Mouse (Mus musculus): ENCODE measurements at regions not wholly inside any gene's neighbourhood (a gene's known extent, or its start where the extent isn't known, plus 50 kb on each side); places are given as distances from the start of the nearest gene placed in this dataset.

DNA sequence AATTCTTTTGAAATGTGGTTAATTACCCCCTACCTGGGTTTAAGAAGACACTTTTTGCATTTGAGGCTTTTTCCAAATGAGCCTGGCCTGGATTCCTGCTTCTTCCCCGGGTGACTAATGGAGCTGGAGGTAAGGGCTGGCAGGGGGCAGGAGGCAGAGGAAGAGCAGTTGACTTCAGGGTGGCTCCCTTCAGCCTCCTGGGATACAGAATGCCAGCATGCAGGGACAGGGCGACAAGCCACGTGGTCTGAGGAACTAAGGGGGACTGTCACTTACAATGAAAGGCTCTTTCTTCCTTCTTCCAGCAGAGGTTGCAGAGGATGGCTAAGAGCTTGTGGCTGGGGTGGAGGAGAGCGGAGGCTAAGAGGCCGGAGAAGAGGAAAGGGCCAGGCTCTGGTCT, 234.8 kb upstream of the Rpl38 start:
- DNase-seq (ENCODE audit: low spot score) = no peak

DNA sequence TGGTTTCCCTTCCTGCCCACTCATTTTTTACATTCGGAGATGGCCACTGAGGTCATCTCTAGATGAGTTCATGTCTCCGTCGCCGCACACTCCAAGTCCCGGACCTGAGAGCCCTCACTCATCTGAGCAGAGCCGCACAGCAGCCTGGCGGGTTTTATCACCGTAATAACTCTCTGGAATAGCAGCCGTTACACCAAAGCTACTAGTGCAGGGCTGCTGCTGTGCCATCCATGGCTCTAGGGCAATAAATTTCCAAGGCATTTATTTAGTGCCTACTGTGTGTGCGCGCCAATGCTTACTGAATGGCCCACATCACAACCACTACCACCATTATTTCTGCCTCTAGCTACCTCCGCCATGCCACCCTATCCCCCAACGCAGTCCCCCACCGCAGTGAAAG, 242.9 kb upstream of the Rpl38 start:
- DNase-seq (ENCODE audit: low spot score) = no peak

DNA sequence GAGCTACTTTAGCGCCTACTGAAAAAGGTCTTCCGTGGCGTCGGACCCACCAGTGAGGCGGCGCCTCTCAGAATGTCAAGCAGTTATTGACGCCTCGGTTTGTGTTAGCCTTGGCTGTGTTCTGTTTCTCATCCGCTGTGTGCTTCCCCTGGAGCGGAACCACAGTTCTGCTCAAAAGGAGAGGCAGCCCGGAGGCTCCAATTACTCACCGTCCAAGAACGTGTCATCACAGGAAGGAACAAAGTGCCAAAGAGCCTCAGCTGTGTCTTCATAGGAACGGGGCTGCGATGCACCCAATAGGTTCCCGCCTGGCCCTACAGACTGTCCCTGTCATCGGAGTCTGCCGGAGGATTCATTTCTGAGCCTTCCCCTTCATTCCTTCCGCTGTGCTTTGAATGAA, 245.0 kb upstream of the Rpl38 start:
- DNase-seq (ENCODE audit: low spot score) = no peak

DNA sequence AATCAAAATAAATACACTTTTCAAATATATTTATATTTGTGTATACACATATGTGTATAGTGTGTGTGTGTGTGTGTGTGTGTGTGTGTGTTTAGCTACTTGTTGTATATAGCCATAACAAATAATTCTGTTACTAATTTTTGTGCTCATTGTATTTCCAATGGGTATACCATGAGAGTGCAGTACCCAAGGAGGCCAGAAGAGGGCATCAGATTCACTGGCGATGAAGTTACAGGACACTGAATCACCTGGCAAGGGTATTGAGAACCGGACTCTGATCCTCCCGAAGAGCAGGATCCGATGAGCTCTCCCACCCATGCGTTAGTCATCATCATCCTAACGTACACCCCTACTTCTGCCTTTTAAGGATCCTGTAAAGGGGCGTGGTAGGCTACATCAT, 249.3 kb upstream of the Rpl38 start:
- DNase-seq (ENCODE audit: low spot score) = no peak

DNA sequence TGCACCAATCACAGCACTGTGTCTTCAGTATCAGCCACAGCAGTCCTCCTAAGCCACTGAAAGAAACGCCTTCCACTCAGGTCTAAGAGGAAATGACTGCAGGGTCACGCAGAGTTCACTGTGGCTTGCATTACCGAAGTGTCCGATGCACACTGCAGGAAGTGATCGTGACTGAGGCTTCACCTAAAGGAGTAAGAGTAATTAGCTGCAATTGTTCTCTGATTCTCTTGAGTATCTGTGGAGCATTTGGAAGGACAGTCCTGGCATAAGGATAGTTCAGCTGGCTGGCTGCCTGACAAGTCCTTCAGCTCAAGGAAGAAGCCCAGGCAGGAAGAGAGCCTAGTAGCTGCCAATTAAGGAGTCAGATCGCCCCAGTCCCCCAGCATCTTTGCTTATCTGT, 252.2 kb upstream of the Rpl38 start:
- DNase-seq (ENCODE audit: low spot score) = no peak

DNA sequence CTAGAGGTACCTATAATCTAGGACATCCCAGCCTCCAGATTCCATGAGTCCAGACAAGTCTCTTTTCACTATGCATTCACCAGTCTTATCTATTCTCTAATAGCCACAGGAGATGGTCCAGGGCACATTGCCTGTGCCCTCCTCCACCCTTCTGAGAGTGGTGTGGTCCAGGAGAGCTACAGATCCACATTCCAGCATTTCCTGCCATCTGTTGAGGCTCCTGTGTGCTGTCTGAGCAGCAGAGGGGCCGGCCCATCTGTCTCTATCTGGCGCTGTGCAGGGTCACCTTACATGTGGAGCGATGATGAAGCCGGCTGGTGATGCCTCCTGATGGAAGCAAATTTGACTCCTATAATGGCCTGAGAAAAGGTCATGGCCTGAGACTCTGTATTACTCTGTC, 263.9 kb upstream of the Rpl38 start:
- no peak for DNase-seq (ENCODE audit: low spot score)

DNA sequence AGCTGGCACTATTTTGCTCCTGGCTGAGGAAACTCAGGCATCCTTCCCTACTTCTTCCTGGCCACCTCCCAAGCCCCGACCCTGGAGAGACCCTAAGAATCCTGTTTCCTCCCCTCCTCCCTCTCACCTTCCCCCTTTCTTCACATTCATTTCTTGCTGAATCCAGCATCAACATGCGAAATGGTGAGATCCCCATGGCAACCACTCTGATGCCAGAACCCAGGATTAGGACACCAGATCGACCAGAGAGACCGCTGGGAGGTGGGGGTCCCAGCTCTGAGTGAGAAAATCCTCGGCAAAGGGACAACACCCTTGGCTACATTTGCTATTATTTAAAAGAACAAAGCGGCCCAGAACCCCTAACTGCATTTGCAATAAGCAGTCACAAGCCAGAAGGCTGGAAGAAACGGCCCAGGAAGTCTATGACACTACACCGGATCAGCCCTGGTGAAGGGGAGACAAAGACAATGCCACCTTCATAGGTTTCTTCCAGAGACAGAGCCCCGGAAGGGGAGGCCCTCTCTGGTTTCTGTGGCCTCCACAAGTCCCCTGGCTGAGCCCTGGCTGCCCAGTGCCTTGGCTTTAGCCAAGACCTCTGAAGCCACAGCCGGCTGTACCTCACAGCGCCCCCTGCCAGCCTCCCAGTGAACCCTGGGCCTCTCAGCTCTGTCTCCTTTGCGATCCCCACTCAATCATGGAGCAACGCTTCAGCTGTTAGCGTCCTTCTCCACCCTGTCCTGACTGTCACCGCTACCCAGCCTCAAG, 265.6 kb upstream of the Rpl38 start:
- no peak for DNase-seq (ENCODE audit: low spot score)

DNA sequence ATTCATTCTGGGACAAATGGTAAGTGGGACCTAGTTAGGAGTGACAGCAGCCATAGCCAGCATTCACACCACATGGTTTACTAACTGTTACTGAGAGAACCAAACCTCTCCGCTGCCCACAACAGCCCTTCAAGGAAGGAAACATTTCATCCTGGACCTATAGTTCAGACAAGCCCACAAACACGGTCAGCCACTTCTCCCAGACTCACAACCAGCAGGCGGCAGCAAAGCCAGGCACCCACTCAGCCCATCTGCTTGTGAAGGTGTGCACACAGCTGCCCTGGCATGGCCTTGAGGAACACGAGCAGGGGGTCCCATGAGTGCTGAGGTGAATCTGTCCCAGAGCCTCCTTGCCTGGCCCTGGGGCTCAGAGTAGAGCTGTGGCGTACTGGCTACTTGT, 267.6 kb upstream of the Rpl38 start:
- DNase-seq (ENCODE audit: low spot score) = no peak

DNA sequence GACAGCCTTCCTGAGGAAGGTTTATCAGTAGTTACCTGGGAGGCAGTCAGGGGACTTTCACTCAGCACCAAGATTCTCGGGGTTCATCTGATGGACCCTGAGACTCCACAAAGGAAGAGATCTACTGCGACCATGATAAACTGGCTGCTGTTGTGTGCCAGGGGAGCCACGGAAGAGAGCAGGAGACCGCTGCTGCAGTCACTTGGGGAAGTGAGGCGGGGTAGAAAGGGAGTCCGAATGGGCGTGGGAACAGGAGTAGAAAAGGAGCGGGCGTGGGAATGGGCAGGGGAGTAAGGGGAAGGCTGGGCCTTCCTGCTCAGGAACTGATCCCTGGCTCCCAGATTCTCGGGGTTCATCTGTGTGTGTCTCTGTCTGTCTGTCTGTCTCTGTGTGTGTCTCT, 276.2 kb upstream of the Rpl38 start:
- DNase-seq (ENCODE audit: low spot score) = no peak

DNA sequence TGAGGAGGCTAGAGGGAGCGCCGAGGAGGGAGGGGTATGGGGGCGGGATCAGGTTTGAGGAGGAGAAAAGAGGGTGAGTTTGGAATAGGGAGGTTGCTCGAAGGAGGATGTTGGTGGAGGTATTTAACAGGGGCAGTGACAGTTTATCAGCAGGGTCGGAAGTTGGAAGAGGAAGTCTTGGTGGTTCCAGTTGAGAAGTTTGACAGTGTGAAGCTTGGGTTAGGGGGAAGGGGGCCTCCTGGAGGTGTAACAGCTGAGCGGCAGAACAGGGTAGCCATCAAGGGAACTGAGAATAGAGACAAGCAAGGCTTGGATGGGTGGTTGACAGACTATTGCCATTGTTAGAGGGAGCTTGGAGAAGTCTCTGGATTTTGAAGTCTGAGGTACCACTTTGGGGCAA, 276.8 kb upstream of the Rpl38 start:
- DNase-seq (ENCODE audit: low spot score) = no peak

DNA sequence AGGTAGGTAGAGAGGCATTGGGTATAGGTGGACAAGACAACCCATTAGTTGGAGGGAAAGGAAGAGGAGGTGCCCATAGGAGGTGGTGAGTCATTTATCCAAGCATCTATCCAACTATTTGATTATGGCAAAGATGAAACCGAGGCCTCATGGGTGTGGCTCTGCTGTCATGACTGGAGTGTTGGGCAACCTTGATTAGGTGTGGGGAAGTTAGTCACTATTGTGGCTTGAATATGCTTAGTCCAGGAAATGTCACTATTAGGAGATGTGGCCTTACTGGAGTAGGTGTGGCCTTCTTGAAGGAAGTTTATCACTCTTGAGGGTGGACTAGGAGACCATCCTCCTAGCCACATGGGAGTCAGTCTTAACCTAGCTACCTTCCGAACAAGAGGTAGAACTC, 281.2 kb upstream of the Rpl38 start:
- DNase-seq (ENCODE audit: low spot score) = no peak

DNA sequence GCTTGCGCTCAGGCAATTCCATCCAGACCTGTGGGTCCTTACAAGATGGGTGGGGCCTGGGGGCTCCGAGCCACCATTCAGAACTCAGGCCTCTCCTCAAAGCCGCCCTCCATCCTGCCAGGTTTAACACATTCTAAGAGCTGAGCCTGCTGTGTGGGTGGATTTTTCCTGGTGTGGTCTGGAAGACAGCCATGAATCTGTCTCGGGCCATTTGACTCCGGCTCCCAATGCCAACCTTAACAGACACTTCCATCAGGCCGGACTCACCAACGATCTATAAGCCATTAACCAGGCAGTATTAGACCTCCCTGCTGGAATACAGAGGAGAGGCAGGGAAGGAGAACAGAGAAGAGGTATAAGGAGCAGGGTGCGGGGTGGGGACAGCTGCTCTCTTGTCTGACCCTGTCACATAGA, 288.9 kb upstream of the Rpl38 start:
- DNase-seq (ENCODE audit: low spot score) = no peak

DNA sequence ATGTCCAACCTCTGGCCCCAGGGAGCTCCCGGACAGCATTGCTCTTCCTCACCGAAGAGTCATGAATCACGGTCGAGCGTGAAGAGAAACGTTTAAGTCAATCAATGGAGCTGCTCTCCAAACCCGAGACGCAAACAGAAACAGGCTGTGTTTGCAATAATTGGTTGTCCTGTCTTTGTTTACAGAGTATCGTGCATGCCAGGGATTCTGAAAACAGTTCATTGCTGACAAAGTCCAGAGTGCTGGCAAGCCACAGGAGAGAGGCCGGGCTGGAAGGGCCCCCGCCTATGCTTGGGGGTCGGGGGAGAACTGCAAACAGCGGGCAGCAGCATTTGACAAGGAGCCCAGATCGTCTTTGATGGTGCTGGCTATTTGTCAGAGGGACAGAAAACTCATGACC, 292.4 kb upstream of the Rpl38 start:
- DNase-seq (ENCODE audit: low spot score) = no peak

DNA sequence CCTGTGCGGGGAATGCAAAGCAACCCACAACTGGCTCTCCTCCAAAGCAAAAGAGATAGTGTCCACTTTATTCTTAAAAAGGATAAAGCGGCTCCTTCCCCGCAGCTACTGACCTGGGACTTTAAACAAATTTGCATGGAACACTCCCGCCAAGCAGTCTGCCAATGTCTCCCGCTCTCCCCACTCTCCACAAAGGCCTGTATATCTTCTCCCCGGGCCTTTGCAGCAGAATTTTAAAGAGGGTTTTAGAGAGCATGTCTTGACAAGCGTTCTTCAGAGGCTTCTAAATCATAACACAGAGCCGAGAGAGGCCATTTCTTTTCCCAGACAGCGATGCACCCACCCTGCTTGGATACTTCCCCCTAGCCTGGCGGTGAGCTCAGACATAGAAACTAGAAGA, 297.6 kb upstream of the Rpl38 start:
- no peak for DNase-seq (ENCODE audit: low spot score)

DNA sequence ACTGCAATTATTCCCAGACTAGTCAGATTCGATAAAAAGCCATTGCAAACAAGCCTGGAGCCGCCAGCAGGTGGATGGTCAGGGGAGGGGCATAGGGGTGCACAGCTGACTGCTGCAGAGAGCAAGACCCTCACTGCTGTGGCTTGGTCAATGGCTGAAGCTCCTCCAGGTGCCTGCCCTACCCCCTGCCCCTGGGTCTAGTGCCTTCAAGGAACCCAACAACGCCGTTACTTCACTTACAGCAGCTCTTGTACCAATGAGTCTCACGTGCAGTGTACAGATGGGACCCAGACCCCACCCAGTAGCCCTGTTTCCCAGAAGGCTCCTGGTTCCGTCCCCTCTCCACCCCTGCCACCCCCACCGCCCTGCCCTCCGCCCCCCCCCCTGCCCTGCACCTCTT, 300.5 kb upstream of the Rpl38 start:
- no peak for DNase-seq (ENCODE audit: low spot score)

DNA sequence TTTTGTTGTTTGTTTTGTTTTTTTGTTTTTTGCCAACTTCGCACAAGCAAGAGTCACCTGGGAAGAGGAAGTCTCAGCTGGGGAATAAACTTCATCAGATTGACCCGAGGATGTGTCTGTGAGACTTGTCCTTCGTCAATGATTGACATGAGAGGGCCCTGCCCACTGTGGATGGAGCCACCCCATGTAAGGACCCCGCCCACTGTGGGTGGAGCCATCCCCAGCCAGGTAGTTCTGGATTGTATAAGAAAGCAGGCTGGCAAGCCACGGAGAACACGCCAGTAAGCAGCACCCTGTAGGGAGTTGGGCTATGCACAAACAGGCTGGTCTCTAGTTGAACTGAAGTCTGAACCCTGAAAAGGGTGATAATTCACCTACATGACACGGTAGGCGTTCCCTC, 294.1 kb upstream of the Sdk2 start:
- DNase-seq (ENCODE audit: low spot score) = no peak

DNA sequence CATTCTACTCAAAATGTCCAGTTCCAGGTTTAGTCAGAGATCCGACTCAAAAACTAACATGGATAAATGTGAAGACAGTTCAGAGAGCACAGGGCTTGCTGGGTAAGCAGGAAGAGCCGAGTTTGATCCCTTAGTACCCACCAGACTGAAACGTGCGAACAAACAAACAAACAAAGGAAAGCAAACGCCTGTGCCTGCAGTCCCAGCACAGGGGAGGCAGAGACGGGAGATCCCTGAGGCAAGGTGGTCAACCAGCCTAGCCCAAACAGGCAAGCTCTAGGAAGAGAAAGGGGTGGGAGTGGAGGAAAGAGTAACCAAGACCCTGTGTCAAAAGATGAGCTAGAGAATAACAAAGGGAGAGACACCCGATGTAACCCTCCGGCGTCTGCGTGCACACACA, 293.5 kb upstream of the Sdk2 start:
- DNase-seq (ENCODE audit: low spot score) = no peak

DNA sequence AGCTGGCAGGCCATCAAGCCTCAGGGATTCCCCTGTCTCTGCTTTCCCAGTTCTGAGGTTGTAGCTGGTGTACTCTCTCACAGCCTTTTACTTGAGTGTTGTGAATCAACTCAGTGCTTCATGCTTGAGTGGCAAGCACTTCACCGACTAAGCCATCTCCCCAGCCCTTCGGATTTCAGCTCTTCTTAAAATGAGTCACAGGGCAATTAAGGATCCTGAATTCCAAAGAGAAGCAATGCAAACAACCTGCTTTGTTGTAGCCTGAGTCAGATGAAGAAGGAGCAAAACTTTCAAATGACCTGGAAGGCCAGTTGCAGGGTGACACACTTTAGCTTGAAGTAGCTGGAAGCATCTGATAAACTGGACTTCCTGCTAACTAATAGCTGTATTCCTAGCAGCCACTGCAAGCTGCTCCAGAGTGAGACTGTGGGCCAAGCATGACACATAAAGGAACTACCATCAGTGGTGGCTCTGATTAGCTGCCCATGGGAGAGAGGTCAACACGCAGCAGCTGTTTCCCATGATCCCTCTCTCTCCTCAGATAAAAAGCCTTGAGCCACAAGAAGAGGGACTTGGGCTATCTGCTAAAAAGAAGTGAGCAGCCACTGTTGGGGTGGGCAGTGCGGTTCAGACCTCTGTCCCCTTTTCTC, 285.4 kb upstream of the Sdk2 start:
- no peak for DNase-seq (ENCODE audit: low spot score)

DNA sequence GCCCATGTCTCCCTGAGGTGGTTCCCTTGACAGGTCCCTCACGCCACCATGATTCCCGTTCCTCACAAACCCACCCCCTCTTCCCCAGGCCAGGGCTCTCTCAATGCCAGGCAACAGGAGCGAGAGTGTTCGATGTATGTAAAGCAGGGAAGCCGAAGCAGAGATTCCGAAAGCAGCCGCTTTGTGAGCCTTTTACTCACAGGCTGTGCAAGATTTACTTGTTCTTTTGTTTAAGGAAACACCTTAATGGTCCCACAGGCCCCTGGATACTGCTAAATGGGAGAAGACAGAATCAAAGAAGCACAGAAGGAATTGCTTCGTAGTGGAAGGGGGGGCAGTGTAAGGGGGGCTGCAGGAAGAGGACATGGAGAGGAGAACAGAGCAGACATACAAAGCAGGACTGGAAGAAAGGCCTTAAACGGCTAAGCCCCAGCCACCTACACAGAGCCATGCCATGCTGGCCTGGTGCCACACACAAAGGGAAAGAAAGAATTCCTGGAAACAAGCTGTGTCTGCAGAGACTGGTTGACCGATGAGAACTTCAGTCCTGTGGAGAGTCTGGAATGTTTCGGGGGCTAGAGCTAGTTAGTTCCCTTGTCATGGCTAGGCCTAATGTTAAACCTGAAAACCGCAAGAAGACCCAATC, 270.1 kb upstream of the Sdk2 start:
- DNase-seq (ENCODE audit: low spot score) = no peak

DNA sequence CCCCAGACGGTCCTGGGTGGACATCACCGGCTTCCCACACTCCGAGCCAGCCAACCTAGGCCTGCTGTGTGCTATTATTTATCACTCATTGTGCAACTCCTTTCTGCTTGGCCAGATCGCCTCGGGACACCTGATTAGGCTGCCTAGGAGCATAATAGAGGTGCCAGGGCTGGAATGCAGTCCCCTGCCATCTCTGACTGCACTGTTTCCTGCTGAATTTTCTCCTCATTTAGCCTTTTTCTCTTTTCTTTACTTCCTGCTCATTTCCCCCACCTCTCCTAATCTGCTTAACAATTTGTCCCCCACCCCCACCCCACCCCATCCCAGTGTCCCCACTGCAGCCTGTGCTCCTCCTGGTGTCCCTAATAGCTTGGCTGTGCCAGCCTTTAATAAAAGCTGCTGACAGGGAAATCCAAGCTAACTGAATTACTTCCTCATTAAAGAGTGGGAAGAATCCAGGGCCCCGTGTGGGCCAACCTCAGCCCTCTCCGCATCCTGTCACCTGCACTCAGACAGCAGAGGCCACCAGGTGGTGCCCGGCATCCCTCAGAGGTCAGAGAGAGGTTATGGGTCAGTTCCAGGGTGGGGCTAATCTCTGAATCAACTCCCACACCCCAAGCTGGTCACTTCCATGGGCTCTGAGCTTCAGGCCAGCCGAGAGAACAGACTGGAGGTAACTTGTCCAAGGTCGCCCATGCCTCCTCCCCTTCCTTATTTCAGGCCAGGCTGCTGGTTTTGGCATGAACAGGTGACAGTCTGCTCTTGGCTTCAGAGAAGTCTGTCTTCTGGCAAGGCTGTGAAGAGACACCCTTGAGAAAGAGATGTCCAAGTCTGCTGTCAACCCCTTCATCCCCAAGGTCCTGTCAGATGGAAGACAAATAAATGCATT, 269.3 kb upstream of the Sdk2 start:
- no peak for DNase-seq (ENCODE audit: low spot score)

DNA sequence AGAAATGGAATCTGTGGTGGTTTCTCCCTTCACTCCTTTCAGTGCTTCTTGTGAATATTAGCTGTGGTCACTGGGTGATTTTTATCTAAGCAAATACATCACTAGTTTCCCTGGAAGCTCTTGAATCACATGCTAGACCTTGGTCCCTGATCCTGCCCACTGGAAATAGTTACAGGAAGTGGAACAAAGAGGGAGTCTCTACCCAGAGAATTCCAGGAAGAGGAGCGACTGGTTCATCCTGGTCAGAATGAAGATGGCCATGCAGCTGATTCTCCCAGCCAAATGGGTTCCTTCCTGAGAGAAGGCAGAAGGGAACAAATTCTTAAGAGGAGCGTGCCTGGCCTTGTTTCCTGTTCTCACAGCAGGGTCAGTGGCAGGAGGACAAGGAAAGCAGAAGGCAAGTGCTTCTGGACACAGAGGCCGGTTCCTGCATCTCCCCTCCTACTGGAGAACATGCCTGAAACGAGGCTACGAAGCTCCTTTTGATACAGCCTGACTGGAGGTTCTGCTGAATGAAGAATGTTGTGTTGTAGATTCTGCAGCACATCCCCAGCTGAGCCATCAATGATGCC, 264.8 kb upstream of the Sdk2 start:
- DNase-seq (ENCODE audit: low spot score) = no peak

DNA sequence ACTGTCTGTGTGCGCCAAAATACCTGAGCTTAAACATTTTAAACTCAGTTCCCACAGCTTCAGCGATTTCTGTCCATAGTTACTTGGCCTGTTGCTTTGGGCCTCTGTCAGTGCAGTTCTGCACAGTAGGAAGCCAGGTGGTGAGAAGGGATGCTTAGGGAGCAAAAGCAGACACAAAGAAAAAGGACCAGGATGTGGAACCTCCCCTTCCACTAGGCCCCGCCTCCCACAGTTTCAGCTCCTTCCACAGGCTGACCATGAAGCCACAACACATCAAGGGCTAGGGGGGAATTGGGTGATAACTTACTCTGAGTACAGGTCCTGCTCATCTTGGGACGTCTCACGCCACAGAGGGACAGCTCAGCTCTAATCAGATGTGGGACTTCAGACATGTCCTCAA, 263.5 kb upstream of the Sdk2 start:
- no peak for DNase-seq (ENCODE audit: low spot score)
